Mouse (Mus musculus): Measurements from ENCODE around the gene Ripply3.

Gene Ripply3

GRCm38 (mm10) chr16:94327781-94328711, at the start of gene Ripply3:
Gene Ripply3, plus strand, starts transcription at chr16:94328420.
- no peak for DNase-seq (ENCODE audit: extremely low read depth, low read depth, low spot score)

GRCm38 (mm10) chr16:94283972-94284371, 44.2 kb upstream of the Ripply3 start:
- no peak for DNase-seq (ENCODE audit: extremely low read depth, low read depth, low spot score)

- DNase-seq (ENCODE audit: extremely low read depth, low read depth, low spot score) = no peak
Observed at GRCm38 (mm10) chr16:94287826-94288225, 40.4 kb upstream of the Ripply3 start.

GRCm38 (mm10) chr16:94289138-94290072, 38.8 kb upstream of the Ripply3 start:
- no peak for DNase-seq (ENCODE audit: extremely low read depth, low read depth, low spot score)

GRCm38 (mm10) chr16:94290073-94290999, 37.9 kb upstream of the Ripply3 start:
- DNase-seq (ENCODE audit: extremely low read depth, low read depth, low spot score) = no peak

GRCm38 (mm10) chr16:94291141-94291540, 37.1 kb upstream of the Ripply3 start:
- no peak for DNase-seq (ENCODE audit: extremely low read depth, low read depth, low spot score)

GRCm38 (mm10) chr16:94298081-94298480, 30.1 kb upstream of the Ripply3 start:
- no peak for DNase-seq (ENCODE audit: extremely low read depth, low read depth, low spot score)

- DNase-seq (ENCODE audit: extremely low read depth, low read depth, low spot score) = no peak
Observed at GRCm38 (mm10) chr16:94299210-94299609, 29.0 kb upstream of the Ripply3 start.

GRCm38 (mm10) chr16:94301194-94301593, 27.0 kb upstream of the Ripply3 start:
- peak; percentile 39 for DNase-seq (ENCODE audit: extremely low read depth, low read depth, low spot score)

- no peak for DNase-seq (ENCODE audit: extremely low read depth, low read depth, low spot score)
Observed at GRCm38 (mm10) chr16:94301696-94302095, 26.5 kb upstream of the Ripply3 start.

- DNase-seq (ENCODE audit: extremely low read depth, low read depth, low spot score) = no peak
Observed at GRCm38 (mm10) chr16:94302274-94303202, 25.7 kb upstream of the Ripply3 start.

- DNase-seq (ENCODE audit: extremely low read depth, low read depth, low spot score) = no peak
Observed at GRCm38 (mm10) chr16:94303203-94303535, 25.1 kb upstream of the Ripply3 start.

GRCm38 (mm10) chr16:94307526-94307925, 20.7 kb upstream of the Ripply3 start:
- DNase-seq (ENCODE audit: extremely low read depth, low read depth, low spot score) = no peak

- no peak for DNase-seq (ENCODE audit: extremely low read depth, low read depth, low spot score)
Observed at GRCm38 (mm10) chr16:94307942-94308341, 20.3 kb upstream of the Ripply3 start.

GRCm38 (mm10) chr16:94309025-94309424, 19.2 kb upstream of the Ripply3 start:
- no peak for DNase-seq (ENCODE audit: extremely low read depth, low read depth, low spot score)

GRCm38 (mm10) chr16:94311416-94311815, 16.8 kb upstream of the Ripply3 start:
- no peak for DNase-seq (ENCODE audit: extremely low read depth, low read depth, low spot score)

GRCm38 (mm10) chr16:94311931-94312330, 16.3 kb upstream of the Ripply3 start:
- DNase-seq (ENCODE audit: extremely low read depth, low read depth, low spot score) = no peak

- DNase-seq (ENCODE audit: extremely low read depth, low read depth, low spot score) = no peak
Observed at GRCm38 (mm10) chr16:94312663-94313228, 15.5 kb upstream of the Ripply3 start.

Measured in fat pad, adult 2 months (tissue).